Mouse (Mus musculus) layer of hippocampus, postnatal 14 days (tissue): ENCODE measurements around the gene Bcl2l10. TPM values are rescaled to one million over a fixed set of nuclear protein-coding genes. Genes with fewer than 3 reads are reported as not detected.
"Not testable (repeated sequence)": the region's sequence is repeated elsewhere in the genome, so short reads cannot be mapped to it uniquely, and the experiment has no call there.

Experiments used
- DNase-seq, 2 experiments: peaks; one replicate each; pipeline ENCODE4 v3.0.0; 2021 to 2022; ENCODE audit warnings: low spot score in 2 of 2, mixed read lengths in 1 of 2
- total RNA-seq, 2 experiments: library from RNA; stranded (reverse); gene quantifications; 2 replicates each; pipeline ENCODE4 v1.2.3; 2021

Bcl2l10 gene
- total RNA-seq, 2 experiments from 2014 or later = 0.31 TPM; not detected in 1

- DNase-seq = peak in 1 of 2 experiments; percentile 59
Observed at GRCm38 (mm10) chr9:75338016-75338415, 9.5 kb upstream of the Bcl2l10 start.

- no peak for DNase-seq
Observed at GRCm38 (mm10) chr9:75342433-75342832, 5.1 kb upstream of the Bcl2l10 start.

GRCm38 (mm10) chr9:75348066-75348465, 508 bp downstream of the Bcl2l10 start:
- DNase-seq = no peak

GRCm38 (mm10) chr9:75348641-75349040, 1.1 kb downstream of the Bcl2l10 start:
- no peak for DNase-seq

- no peak for DNase-seq
Observed at GRCm38 (mm10) chr9:75353094-75353493, 5.5 kb downstream of the Bcl2l10 start.

GRCm38 (mm10) chr9:75355783-75356182, 8.2 kb downstream of the Bcl2l10 start:
- DNase-seq = no peak

- peak in 1 of 2 experiments; percentile 68 for DNase-seq
Observed at GRCm38 (mm10) chr9:75357087-75357654, 9.6 kb downstream of the Bcl2l10 start.

GRCm38 (mm10) chr9:75361699-75362098, 14.1 kb downstream of the Bcl2l10 start:
- DNase-seq = peak; percentile 28 to 42

- DNase-seq = no peak
Observed at GRCm38 (mm10) chr9:75362201-75362600, 14.6 kb downstream of the Bcl2l10 start.

GRCm38 (mm10) chr9:75363001-75363400, 15.4 kb downstream of the Bcl2l10 start:
- no peak for DNase-seq

GRCm38 (mm10) chr9:75363702-75364101, 16.1 kb downstream of the Bcl2l10 start:
- DNase-seq = not testable (repeated sequence)

- no peak for DNase-seq
Observed at GRCm38 (mm10) chr9:75365195-75365594, 17.6 kb downstream of the Bcl2l10 start.

- DNase-seq = no peak
Observed at GRCm38 (mm10) chr9:75366191-75366590, 18.6 kb downstream of the Bcl2l10 start.

- no peak for DNase-seq
Observed at GRCm38 (mm10) chr9:75368779-75369178, 21.2 kb downstream of the Bcl2l10 start.

- DNase-seq = no peak
Observed at GRCm38 (mm10) chr9:75375606-75376005, 28.0 kb downstream of the Bcl2l10 start.

- no peak for DNase-seq
Observed at GRCm38 (mm10) chr9:75376428-75376827, 28.9 kb downstream of the Bcl2l10 start.

GRCm38 (mm10) chr9:75378774-75379173, 31.2 kb downstream of the Bcl2l10 start:
- DNase-seq = no peak

- DNase-seq = no peak
Observed at GRCm38 (mm10) chr9:75382825-75383224, 35.3 kb downstream of the Bcl2l10 start.

- no peak for DNase-seq
Observed at GRCm38 (mm10) chr9:75383785-75384184, 36.2 kb downstream of the Bcl2l10 start.

GRCm38 (mm10) chr9:75384337-75384962, 36.9 kb downstream of the Bcl2l10 start:
- no peak for DNase-seq

GRCm38 (mm10) chr9:75385218-75385974, 37.8 kb downstream of the Bcl2l10 start:
- no peak for DNase-seq

- no peak for DNase-seq
Observed at GRCm38 (mm10) chr9:75393251-75393650, 45.7 kb downstream of the Bcl2l10 start.
